Mouse (Mus musculus) spleen, adult 2 months (tissue): Measurements from ENCODE around the gene Klf16.

Experiments used
- CTCF ChIP-seq: fragments of 200-500 bp; IDR thresholded peaks from 2 replicates; pipeline ENCODE4 v1.5.1; 2011; ENCODE audit warnings: mild to moderate bottlenecking, inconsistent platforms; ENCODE audit not compliant: insufficient read depth, insufficient read length, insufficient replicate concordance; ENCODE audit errors: extremely low read depth
- POLR2A ChIP-seq: fragments of 200-500 bp; IDR thresholded peaks from 2 replicates; pipeline ENCODE4 v1.6.1; 2011; ENCODE audit warnings: low read depth, low read length, inconsistent platforms

GRCm38 (mm10) chr10:80535071-80535470, 42.0 kb downstream of the Klf16 start:
- TF ChIP-seq CTCF = no peak
- no peak for TF ChIP-seq POLR2A
